Mouse (Mus musculus): ENCODE measurements around the gene Pmepa1.

Gene Pmepa1

DNA sequence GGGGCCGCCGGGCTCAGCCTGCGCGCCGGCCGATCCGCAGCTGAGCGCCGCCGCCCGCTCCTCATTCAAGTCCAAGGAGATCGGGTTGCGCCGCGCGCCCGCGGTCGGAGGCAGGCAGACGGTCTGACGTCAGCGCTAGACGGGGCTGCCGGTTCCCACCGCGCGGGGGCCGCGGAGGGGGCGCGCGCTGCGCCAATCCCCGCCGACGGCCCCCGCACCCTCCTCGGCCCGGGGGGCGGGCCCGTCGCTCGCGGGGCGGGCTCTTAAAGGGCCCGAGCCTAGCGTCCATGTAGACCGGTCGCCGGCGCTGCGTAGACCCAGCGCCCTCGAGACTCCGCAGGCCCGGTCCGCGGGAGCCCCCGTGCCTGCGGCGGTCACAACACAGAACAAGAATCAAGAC, at the start of gene Pmepa1:
TSS of gene Pmepa1 (minus strand) at position 125 of the 400 bp plus-strand sequence.
- DNase-seq: peak; percentile 75

DNA sequence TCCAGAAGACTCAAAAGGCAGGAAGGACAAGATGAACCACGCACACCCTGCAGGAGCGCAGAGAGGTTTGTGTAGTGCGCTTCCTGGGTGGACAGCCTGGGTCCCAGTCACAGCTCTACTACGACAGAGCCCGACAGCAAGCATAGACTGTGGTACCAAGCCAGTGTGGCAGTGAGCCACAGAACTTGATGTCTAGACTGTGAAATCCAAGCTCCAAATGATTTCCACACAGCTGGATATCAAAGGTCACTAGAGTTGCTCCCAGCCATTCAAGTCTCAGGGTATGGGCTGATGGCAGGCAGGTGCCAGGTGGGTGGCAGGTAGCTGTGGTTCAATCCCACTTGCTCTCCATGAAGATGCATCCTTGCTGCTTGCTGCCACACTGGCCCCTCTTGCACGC, 45.4 kb upstream of the Pmepa1 start:
- DNase-seq: no peak

DNA sequence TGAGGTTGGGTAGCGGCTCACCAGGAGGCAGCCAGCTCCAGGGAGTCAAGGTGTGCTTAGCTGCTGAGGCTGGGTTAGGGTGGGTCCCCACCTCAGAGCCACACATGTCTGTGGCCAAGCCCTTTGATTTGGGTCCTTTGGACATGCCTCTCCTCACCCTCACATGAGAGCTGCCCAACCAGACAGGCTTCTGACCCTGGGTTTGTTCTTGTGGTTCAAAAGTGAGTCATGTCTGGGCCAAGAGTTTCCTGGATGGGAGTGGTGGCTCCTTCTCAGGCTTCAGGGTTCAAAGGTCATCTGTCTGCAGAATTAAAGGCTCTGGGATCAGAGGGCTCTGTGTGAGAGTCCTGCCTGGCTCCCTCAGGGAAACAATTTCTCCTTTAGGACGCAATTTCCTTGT, 44.9 kb upstream of the Pmepa1 start:
- no peak for DNase-seq

DNA sequence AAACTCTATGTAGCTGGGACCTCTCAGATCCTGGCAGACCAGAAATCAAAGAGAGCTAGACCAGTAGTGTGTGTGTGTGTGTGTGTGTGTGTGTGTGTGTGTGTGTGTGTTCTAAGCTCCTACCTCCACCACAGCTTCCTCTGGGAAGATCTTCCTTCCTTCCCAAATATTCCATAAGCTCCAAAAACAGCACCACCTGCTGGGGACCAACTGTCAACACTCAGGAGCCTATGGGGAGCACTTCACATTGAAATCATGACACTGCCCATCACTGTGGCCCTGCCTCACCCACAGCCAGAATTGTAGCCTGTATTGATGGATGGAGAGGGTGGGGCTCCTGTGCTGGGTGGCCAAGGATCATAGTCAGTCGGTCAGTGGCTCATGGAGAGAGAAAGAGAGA, 38.0 kb upstream of the Pmepa1 start:
- DNase-seq: no peak

DNA sequence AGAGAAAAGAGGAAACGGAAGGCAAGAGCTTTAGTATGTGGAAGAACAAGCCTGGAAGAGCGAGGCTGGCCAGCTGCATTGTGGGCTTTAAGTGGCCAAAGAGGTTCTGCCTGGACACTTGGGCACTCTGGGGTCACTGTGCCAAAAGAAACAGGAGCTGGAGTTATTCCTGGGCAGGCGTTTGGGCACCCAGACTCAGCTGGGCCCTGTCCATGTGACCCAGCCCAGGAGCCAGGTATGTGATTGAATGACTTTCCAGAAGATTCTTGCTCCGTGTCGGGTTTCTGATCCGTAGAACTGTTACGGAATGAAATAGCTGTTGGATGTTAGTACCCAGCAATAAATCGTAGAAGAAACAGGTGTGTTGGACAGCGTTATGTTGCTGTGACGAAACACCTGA, 32.2 kb upstream of the Pmepa1 start:
- DNase-seq: no peak

DNA sequence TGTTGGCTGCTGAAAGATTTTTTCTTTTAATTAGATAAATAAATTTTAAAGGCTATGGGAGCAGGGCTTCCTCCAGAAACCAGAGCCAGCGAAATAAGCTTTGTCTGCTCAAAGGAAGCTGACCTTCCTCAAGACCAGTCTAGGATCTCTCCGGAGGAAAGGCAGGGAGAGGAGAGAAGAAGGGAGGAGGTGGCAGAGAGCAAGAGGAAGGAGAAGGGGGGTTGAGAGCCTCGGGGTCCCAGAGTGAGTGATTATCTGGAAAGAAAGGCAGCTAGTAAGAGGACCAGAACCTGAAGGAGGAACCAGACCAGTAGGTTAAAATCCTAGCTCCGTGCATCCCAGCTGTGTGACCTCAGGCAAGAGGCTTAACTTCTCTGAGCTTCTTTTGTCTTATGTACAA, 31.7 kb upstream of the Pmepa1 start:
- DNase-seq: no peak

DNA sequence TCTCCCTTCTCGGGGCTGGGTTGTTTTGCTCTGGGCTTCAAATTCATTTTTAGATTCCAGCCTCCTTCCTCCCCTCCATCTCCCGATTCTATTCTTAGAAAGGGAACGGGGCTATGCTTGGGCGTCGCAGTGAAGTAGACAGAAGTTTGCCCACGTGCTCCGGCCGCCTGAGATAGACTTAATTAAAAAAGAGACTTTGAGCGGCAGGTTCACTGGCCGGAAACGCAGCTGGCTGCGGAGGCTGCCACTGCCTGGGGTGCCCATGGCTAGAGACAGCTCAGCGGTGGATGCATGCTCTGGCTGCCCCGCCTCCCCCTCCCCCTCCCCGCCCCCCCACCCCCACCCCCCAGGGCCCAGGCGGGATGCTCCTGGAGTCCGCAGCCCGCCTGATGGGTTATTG, 31.2 kb upstream of the Pmepa1 start:
- no peak for DNase-seq

DNA sequence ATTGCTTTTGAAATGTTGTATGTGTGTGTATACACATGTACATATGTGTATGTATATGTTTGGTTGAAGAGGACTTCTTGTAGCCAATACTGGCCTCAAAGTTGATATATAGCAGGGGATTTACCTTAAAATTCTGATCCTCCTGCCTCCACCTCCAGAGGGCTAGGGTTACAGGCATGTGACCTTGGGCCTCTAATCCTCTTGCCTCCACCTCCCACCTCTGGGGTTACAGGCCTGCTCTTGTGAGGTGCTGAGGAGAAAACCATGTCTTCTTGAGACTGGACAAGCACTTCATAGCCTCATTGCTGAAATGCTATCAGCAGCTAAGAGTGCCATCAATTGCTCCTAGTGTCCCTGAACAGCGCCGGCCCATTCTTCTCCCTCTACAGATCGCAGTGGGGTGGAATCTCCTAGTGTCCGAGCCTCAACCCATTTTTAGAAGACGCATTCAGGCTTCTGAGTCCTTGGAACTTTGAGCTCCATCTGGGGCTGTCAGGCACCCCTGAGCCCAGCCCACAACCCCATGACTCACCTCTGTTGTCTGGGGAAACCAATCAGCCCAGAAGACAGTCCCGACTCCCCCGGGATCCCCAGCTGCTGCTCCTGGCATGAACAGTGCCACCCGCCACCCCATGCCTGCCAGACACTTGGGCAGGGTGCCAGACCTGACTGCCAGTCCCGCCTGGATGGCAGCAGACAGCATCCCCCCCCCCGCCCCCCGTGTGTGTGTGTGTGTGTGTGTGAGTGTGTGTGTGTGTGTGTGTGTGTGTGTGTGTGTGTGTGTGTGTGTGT, 30.6 kb upstream of the Pmepa1 start:
- DNase-seq: peak; percentile 43

DNA sequence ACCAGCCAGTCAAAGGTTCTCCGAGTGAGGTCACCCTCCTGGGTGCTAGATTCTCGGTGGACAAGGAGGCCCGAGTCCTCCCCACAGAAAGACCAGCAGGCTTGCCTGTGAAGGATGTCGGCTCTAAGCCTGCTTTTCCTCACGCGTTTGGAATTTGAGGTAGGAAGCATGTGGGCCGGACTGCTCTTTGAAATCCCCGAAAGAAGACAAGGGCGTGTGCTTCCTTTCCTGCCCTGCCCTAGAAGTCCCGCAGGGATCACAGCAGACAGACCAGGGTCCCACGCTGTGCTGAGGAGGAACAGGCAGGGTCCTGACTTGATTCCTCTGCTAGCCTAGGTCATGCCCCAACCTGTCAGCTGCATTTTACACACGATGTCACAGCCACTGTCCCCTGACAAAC, 28.7 kb upstream of the Pmepa1 start:
- DNase-seq: no peak

DNA sequence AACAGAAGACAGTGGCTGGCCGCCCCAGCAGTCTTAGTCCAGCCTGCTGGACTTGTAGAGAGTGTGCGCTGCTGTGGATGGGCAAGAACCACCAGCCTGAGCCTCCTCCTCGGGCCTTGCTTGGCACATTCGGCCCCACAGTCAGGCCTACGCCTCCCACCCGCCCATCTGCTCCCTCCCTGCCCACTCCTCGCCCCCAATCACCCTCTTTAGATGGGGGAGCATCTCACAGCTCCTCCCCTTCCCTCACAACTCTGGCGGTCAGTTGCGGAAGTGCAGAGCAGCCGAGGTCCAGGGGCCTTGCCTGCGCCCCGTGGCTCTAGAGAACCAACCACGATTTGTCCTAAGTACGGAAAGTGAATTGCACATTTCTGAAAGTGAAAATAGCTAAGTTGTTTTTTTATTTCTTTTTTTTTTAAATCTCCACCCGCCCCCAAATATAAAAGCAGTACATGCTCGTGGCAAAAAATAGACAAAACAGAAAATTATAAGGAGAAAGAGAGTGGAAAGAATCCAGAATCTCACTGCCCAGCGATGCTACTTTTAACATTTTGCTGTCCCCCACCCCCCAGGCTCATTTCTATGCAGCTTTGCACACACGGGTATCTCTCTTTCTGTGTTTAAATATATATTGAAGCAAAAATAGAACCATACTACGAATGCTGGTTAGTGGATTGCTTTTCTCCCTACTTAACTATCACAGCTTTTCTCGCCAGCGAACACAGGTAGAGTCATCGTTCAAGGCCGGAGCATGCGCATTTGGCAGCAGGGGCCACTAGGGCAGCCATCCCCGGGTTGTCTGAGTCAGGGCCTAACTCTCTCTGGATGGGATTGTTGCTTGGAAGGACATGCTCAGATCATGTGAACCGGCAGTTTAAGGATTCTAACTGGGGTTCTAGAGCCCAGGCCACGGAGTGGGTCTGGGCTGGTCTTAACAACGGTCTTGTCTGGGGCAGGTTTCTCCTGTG, 24.6 kb upstream of the Pmepa1 start:
- no peak for DNase-seq

DNA sequence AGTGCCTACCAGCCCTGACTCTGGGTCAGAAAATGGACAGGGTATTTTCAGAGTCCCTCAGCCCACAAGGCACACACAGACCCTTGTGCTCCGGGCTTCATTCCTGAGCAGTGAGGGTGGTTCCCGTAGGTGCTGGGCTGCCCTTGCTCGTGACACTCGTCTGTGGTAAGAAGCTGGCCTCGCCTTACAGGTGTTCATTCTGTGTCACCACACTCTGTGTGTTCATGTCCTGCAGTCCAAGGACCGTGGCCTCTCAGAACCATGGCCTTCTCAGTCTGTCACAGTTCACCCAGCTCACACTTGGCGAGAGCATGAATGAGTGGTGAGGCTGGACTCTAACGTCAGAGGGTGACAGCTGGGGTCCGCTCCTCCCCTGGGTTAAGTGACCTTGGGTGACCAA, 20.1 kb upstream of the Pmepa1 start:
- DNase-seq: no peak

DNA sequence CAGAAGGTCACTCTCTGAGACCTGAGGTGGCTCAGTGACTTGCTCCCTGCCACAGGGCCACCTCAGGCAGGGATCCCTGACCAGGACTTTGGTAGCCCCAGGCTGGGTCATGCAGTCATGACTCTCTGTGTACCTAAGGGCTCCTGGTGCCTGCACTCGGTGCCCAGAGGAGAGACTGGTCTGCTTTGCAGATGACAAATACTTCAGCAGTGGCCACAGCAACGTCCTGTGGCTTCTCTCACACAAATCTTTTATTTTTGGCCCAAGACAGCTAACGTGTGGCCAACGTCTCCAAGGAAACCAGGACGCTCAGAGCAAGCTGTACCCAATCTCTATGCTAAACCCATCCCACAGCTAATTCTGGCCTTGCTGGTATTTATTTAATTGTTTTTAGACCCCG, 16.7 kb upstream of the Pmepa1 start:
- DNase-seq: no peak

DNA sequence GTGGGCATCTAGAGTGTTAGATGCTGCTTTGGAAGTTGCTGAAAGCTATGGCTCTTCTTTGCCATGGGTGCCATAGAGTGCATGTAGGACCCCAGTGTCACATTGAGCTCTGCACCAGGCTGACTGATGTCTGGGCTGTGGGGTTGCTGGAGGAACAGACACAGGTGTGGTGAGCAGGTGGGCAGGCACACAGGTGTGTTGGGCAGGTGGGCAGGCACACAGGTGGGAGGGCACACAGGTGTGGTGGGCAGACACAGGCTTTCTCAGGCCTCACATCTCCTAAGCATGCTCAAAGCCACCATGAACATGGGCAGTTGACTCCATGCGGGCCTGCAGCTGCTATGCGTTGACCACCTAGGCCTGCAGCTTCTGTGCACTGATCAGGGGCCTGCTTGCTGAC, 16.2 kb upstream of the Pmepa1 start:
- no peak for DNase-seq

DNA sequence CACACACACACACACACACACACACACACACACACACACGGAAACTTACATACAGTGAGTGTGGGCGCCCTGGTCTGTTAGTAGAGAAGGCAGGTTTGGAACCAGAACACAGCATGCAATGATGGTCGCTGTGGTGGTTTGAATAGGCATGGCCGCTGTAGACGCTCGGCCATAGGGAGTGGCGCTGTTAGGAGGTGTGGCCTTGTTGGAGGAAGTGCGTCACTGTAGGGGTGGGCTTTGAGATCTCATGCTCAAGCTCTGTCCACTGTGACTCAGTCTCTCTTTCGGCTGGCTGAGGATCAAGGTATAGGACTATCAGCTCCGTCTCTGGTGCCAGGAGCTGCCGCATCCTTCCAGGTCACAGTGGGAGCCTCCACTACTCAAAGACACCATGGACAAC, 14.6 kb upstream of the Pmepa1 start:
- DNase-seq: no peak

DNA sequence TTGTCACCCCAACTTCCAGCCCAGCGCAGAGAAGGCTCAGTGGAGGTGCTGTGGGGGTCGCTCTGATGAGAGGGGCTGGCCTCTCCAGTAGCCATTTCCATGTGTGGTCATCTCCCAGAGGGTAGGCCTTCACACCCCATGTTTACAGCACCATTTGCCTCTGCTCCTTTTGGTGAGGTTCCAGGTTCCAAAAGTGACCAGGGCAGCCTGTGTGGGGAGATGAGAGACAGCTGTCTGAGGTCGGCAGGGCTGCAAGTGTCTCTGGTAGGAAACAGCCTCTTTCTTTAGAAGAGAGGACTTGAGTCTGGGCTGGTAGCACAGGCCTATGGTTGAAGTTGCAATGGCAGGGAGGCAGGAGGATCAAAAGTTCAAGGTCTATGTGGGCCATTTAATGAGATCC, 13.6 kb upstream of the Pmepa1 start:
- DNase-seq: no peak

DNA sequence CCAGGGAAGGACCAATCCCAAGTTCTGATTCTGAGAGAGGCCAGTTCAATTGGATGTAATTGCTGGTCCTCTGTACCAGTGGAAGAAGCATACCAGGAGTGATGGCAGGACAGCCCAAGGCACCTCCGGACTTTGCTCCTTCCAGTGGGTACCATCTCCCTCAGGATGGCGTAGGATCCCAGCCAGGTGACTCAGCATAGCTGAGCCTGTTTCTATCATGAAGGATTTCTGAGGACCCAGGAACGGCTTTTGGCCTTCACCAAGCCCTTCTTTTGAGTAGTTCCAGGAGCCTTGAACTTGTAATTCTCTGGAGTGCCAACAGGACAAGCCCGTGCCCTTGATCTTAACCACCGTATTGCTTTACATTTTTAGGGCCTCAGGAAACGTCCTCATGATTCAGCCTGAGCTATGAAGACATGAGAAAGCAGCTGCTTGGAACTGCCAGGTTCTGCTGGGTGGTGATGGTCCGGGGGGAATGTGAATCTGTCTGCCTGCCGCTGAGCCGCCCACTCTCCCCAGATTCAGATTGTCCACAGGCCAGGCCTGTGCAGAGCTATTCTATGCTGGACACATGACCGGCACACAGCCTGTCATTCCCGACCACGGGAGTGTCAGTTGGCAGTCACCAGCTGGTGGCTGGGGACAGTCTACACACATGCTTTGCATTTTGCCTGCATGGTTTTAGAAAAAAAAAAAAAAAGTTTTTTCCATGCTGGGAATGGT, 9.6 kb upstream of the Pmepa1 start:
- no peak for DNase-seq

DNA sequence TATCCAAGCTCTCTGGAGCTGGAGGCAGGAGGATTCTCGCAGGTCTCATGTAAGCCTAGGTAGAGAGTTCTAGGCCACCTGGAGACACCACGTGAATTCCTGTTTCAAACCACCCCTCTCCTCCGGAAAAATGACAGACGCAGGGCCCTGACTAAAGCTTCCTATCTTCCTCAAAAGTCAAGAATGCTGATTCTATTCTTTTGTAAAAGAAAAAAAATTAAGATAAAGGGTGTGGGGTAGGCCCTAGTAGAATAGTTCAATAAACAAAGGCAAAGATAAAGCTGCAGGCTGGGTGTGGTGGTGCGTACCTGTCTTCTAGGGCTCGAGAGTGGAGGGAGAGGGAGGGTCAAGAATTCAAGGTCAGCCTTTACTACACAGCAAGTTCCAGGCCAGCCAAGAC, 8.4 kb upstream of the Pmepa1 start:
- DNase-seq: no peak

DNA sequence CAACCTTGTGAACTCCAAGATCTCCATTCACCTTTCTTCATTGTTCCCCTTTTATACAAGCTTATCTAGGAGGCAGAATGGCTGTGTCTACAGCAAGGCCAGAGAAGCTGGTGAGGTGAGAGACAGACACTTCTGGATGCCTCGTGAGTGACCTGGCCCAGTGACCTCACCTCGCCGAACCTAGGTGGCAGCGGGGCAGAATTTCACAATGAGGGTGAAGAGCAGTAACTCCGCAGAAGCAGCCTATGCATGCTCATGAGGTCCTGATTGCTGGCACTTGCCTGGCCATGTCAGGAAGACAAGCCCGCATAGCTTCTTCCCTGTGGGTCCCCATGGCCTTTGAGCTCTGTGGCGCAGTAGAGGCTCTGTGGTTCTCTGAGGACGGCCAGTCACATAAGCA, 5.9 kb upstream of the Pmepa1 start:
- no peak for DNase-seq

DNA sequence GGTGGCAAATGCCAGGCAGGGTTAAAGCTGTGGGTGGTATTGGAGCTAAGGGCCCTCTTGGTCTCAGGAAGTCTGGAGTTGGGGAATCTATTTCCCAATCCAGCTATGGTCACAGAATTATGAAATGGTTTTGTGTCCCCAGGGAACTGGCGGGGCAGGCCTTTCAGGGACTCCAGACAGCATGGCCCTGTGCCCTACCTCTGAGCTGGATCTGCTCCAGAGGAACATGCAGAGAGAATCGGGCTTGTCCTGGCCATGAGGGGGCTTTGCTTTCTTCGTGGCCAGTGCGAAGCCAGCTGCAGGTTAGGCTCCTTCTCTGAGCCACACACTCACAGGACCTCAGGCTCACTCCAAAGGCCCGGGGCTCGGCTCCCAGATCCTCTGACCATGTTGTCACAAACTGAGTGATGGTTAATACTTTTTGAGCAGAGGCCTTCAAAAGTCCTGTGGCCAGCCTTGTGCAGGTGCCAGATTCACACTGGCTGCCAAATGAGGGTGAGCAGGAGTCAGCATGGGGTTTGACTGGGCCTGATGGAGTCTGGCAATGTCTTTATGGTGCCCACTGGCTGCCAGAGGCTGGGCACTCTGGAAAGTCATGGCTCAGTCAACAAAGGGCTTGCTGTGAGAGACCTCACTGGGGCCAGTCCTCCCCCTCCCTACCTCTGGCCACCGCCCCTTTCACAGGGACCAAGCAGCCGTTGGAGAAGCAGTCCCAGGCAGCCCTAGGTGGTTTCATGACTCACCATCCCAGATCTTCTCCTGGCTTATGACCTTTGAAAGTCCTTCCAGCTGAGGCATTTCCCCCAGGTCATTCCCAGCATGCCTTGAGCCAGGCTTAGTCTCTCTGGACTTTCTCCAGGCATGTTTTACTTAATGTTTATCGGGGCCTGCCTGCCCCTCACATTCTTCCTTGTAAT, 4.9 kb upstream of the Pmepa1 start:
- no peak for DNase-seq

DNA sequence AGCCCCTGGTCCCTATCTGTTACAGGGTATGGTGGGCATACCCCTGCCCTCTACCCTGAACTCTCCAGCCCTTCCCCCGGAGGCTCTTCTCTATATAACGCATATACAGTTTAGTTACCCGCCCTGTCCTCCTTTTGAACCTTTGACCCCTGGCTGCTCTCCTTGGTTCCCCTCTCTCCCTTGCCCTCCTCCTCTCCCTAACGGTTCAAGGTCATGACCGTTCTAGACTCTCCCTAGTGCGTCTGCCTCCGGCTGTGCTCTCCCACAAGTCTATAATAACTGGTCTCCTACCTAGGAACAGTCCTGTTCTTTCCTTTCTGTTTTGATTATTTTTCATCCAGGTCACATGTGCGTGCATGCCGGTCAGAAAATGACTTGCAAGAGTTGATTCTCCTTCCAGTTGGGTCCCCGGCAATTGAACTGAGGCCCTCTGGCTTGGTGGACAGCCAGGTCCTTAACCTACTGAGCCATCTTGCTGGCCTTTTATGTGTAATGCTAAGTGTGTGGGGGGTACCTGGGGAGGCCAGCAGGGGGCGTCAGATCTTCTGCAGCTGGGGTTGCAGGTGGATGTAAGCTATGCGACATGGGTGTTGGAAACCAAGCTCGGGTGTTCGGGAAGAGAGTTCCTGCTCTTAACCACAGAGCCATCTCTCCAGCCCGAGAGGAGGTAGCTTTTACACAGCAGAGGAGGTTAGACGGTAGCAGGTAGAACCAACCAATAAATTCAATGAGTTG, 2.7 kb upstream of the Pmepa1 start:
- no peak for DNase-seq

DNA sequence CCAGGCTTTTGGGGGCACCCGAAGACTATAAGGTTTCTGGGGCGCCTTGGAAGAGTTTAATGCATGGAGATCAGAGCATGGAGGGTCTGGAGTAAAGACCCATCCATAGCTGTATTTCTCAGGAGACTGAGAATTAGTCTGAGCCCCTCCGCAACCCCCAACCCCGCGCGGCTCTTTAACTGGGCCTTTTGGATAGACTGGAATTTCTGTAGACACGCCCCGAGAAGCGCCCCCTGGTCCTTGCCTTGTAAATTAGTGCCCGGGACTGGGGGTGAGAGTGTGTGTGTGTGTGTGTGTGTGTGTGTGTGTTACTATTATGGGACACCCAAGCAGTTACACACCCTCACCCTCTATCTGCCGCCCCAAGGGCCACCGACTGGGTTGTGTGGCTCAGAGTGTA, 526 bp upstream of the Pmepa1 start:
- DNase-seq: no peak
